Mouse (Mus musculus): ENCODE data around the gene Wrnip1. TPM values are rescaled to one million over a fixed set of nuclear protein-coding genes. Genes with fewer than 3 reads are reported as not detected.

Gene Wrnip1
- total RNA-seq, 1 experiment from 2014 or later, result 20.6 TPM

DNA sequence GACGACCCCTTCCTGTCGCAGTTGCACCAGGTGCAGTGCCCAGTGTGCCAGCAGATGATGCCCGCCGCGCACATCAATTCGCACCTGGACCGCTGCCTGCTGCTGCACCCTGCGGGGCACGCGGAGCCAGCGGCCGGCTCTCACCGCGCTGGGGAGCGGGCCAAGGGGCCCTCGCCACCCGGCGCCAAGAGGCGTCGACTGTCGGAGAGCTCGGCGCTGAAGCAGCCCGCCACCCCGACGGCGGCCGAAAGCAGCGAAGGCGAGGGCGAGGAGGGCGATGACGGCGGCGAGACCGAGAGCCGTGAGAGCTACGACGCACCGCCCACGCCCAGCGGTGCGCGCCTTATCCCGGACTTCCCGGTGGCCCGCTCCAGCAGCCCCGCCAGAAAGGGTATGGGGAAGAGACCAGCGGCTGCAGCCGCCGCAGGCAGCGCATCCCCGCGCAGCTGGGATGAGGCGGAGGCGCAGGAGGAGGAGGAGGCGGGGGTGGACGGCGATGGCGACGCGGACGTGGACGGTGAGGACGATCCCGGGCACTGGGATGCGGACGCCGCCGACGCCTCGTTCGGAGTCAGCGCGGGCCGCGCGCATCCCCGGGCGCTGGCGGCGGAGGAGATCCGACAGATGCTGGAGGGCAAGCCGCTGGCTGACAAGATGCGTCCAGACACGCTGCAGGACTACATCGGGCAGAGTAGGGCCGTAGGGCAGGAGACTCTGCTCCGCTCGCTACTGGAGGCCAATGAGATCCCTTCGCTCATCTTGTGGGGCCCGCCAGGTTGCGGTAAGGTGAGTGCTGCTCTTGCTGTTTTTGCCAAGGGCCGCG is 632 bp downstream of the Wrnip1 start, which contains the start of gene D930007J09Rik:
Gene D930007J09Rik, minus strand, starts transcription at position 591 of the 823 bp plus-strand sequence.
- ATAC-seq (replicated peaks; ENCODE audit: insufficient number of reproducible peaks, low FRiP score, low TSS enrichment, poor library complexity, severe bottlenecking), result no peak

DNA sequence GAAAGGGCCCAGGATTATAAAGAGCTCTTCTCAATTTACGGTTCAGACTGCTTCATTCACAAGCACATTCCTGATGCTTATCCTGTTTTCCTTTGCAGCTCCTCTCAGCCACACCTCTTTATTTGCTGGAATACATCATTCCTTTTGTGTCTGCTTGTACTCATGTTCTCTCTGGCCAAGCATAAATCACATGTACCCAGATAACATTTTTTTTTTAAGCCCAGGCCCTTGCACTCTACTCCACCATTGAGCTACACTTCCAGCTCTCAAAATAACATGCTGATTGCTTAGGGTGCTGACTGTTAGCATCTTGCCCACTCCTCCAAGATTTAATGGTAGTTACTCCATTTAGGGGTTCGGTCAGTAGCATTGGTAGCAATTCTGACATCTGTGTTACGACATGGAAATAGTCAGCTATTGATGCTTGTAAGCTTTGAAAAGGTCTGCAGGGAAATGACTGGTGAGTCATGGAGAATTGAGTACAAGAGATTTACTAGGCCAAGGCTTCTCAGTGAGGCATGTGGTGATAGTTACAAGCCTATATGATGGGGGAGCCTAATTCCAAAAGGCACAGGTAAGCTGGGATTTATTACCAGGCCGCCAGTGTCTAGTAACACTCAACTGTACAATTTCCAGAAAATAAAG is 2.0 kb downstream of the Wrnip1 start:
- no peak for ATAC-seq (replicated peaks; ENCODE audit: insufficient number of reproducible peaks, low FRiP score, low TSS enrichment, poor library complexity, severe bottlenecking)

DNA sequence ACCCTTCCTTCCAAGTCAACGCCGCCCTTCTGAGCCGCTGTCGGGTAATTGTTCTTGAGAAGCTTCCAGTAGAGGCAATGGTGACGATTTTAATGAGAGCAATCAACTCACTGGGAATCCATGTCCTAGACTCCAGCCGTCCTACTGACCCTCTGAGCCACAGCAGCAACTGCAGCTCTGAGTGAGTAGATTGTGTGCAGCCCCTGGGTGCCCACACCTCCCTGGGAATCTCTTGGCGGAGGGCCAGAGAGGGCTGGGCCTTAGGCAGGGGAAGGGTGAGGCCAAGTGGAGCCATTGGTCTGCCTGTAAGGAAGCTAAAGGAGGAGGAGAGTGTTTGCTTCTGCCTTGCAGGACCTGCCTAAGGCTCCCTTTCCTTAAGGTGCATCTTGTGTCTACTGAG is 5.0 kb downstream of the Wrnip1 start:
- ATAC-seq (replicated peaks; ENCODE audit: insufficient number of reproducible peaks, low FRiP score, low TSS enrichment, poor library complexity, severe bottlenecking), result no peak

DNA sequence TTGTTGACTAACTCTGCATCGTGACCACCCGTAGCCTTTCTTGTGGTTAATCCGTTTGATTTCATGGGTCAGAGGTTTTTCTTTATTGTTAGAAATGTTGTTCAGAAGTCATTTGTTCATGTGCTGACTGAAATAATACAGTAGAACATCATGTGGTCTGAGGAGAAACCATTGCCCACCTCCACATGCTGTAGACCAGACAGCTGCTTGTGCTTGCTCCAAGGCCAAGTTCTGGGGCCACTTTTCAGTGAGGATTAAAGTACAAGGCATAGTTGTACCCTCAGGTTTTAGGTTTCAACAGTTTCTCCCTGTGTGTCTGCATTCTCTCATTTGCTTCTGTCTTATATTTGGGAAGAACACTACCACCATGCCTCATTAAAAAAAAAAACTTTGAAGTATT is 5.8 kb downstream of the Wrnip1 start:
- no peak for ATAC-seq (replicated peaks; ENCODE audit: insufficient number of reproducible peaks, low FRiP score, low TSS enrichment, poor library complexity, severe bottlenecking)

DNA sequence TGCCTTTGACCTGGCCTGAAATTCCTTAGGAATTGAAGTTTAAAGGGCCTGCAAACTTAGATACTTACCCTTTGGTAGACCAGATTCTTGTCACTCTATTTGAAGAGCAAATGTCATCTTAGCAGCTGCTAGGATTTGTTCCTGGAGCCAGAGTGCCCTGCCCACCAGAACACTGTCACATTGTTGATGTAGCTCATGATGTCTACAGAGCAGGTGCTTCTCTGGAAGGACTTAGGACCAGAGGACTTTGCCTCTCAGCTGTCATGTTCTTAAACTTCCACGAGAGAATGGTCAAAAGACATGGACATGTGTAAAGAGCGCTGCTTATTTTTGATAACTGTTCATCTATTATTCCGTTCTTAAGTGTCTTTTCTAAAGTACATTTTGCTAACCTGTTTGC is 17.4 kb downstream of the Wrnip1 start:
- no peak for ATAC-seq (replicated peaks; ENCODE audit: insufficient number of reproducible peaks, low FRiP score, low TSS enrichment, poor library complexity, severe bottlenecking)

DNA sequence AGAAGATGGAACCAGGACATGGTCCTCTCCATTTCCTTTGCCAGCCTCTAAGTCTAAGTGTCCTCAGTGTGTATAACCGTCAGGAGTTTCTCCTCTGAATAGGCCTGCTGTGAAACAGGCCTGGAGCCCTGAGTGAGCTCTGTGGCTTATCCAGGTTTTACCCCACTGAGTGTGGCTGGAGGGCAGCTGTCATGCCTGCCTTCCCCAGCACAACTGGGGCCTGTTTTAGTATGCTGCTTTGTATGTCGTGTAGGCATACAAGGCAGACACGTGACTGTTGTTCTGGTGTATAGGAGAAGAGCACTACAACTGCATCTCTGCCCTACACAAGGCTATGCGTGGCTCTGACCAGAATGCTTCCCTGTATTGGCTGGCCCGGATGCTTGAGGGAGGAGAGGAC is 18.1 kb downstream of the Wrnip1 start:
- ATAC-seq (replicated peaks; ENCODE audit: insufficient number of reproducible peaks, low FRiP score, low TSS enrichment, poor library complexity, severe bottlenecking), result no peak

DNA sequence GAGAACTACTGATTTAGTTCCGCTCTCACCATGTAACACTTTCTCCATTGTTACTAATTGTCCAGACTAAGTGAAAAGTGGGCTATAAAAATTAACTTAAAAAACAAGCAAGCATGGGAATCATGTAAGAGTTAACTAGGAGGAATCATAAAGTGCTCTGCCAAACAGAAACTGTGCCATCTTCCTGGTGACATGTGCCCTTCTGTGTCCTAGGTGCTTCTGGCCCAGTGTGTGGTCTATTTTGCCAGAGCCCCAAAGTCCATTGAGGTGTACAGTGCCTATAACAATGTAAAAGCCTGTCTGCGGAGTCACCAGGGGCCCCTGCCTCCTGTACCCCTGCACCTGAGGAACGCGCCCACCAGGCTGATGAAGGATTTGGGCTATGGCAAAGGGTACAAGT is 19.8 kb downstream of the Wrnip1 start:
- ATAC-seq (replicated peaks; ENCODE audit: insufficient number of reproducible peaks, low FRiP score, low TSS enrichment, poor library complexity, severe bottlenecking), result no peak

DNA sequence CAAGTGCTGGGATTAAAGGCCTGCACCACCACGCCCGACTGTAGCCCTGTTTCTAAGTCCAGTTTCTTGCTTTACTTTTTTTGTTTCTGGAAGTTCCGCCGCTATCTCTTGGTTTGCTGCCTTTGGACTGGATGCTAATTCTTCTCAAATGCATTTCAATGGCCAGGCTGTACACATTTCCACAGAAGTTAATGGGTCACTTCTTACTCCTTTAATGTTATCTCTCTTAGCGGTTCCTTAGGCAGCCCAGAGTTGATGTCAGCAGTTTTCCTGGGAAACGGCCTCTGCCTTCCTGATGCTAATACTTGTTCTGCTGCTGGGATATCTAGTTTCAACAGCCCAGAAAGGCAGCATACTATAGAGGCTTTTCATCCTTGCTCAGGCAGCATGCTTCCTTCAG is 21.3 kb downstream of the Wrnip1 start:
- no peak for ATAC-seq (replicated peaks; ENCODE audit: insufficient number of reproducible peaks, low FRiP score, low TSS enrichment, poor library complexity, severe bottlenecking)

DNA sequence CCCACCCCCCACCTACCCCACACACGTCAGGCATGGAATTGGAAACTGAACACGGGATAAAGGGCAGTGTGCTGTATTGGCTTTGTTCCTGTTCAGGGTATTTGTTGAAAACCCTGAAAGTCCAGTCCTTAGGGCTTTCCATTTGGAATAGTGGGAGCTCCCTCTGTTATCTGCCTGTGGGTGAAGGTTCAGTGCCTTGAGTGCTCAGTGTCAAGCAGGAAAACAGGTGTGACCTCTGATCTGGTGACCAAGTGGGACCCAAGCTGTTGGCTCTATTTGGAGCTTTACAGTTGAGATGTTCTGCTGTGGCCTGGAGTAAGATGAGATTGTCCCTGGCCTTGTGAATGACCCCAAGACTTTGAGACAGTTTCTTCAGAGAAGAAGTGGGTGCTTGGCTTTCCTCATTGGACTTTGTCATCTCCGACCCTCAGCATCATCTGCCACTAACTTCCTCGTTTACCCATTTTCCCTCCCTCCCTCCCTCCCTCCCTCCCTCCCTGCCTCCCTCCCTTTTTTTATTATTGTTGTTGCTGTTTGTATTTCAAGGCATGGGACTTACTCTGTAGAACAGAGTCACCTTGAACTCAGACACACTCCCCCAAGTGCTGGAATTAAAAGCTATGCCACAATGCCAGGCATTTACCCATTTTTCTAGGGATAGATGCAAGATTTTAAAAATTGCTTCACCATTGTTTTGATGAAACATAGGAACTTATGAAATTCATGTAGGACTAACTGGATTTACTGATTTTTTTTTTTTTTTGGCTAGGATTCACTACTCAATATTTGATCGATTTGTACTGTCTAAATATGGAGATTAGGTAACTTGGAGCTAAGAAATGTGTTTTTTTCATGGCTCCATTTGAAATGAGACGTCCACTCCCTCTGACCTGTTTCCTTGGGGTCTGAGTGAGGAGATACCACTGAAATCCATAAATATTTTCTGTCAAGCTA is 22.8 kb downstream of the Wrnip1 start:
- no peak for ATAC-seq (replicated peaks; ENCODE audit: insufficient number of reproducible peaks, low FRiP score, low TSS enrichment, poor library complexity, severe bottlenecking)

DNA sequence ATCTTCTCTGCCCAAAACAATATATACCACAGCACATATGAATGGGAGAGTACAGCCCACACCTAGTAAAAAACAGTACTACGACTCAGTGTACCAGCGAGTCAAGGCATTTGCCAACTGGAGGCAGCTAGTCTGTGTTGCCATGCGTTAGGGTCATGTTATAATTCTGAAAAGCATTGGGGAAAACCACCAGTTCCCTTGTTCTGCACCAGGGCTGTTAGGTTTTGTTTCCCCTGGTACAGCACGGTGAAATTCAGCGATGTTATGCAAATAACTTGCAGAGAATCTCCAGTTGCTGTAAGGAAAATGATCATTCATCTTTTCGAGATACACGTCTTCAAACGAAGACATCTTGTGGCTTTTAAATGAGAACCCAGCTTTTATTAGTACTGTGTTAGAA is 23.7 kb downstream of the Wrnip1 start:
- no peak for ATAC-seq (replicated peaks; ENCODE audit: insufficient number of reproducible peaks, low FRiP score, low TSS enrichment, poor library complexity, severe bottlenecking)

DNA sequence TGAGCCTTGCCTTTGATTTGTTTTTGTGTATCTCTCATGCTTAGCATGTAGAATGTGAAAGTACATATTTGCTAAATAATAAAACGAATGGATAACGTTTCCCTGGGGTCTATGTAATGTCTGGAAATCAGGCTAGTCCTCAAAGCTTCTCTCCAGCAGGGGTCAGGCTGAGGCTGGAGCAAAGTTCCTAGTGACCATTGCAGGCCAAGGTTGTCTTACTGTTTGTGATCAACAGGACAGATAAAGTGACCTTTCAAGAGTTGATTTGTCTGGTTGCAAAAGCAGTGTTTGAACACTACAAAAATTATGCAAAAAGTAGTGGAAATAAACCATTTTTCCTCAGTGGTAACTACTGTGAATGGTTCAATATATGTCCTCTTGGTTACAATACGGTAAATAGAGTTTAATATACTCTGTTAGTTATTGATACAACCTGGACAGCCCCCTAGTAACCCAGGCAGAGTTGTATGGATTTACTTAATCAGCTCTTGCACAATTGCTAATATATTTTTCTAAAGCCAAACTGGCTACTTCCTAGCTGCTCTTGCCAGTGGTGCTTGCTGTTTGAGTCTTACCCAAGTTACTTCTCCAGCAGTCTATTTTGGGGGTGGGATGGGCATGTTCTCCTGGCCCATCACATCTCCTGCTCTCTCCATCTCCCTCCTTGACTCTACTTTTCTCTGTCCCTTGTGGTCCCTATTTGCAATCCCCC is 25.4 kb downstream of the Wrnip1 start:
- no peak for ATAC-seq (replicated peaks; ENCODE audit: insufficient number of reproducible peaks, low FRiP score, low TSS enrichment, poor library complexity, severe bottlenecking)

DNA sequence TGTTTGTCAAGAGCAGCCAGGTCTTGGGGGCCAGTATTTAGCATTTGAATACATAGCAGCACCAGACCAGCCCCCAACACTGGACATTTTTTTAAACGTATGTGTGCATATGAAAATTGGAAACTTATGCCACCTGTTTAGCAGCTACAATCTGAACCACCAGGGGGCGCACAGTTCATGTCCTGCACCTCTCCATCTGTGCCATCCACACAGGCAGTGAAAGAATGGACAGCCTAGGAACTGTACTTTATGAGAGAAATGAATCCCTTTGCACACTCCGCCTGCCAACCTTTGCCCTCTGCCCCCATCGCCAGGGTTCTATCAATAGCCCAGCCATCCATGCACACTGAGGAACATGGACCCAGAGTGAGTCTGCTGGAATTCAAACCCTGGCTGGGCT is 26.1 kb downstream of the Wrnip1 start:
- 0 out of 2 replicates have a peak, but pooled peaks have one; percentile 49 for ATAC-seq (replicated peaks; ENCODE audit: insufficient number of reproducible peaks, low FRiP score, low TSS enrichment, poor library complexity, severe bottlenecking)

DNA sequence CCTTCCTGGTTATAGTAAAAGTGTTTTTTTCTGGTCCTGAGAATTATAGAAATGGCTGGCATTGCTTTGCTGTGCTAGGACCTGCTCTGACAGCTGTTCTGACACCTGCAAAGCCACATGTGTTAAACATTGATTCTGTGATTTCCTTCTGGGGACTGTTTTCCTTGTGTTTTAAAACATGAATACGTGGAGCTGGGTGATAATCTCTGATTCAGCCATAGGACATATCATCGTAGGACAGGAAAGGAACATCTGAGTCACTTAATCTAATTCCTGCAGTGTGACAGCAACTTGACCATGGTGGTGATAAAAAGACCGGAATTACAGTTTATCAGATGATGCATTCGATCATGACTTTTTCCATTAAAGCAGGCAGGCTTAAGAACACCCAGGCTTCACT is 27.0 kb downstream of the Wrnip1 start:
- ATAC-seq (replicated peaks; ENCODE audit: insufficient number of reproducible peaks, low FRiP score, low TSS enrichment, poor library complexity, severe bottlenecking), result no peak

DNA sequence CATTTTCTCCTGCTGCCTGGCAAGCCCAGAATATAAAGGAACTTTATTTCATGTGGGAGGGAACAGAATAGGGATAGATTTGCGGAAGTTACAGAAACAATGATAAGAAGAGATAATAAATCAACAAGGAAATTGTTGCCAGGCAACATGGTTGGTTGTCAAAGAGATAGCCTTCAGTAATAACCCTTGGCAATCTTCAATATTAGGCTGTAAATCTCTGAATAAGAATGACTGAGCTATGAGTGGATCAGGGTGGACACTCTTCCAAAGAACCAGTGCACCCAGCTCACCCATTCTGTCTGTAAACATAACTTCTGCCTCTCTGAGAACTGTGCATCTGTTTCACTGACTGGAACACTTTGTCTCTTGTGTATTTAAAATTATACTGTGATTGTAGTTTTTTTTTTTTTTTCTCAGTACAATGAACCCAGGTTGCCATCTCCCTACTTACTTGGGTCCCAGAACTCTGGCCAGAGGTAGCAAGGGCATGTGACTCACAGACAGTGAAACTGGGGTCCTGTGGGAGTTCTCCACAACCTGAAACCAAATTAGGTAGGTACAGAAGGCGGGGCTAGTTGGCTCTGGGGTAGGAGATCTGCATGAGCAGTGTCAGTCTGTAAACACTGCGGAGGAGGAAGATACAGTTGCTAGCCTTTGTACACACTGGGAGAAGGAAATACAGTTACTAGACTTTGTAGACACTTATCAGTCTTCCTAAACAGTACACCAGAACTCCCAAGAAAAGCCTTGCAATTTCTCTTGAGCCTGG is 29.9 kb downstream of the Wrnip1 start:
- peak; percentile 49; the same call in 1 of the 2 replicates for ATAC-seq (replicated peaks; ENCODE audit: insufficient number of reproducible peaks, low FRiP score, low TSS enrichment, poor library complexity, severe bottlenecking)

DNA sequence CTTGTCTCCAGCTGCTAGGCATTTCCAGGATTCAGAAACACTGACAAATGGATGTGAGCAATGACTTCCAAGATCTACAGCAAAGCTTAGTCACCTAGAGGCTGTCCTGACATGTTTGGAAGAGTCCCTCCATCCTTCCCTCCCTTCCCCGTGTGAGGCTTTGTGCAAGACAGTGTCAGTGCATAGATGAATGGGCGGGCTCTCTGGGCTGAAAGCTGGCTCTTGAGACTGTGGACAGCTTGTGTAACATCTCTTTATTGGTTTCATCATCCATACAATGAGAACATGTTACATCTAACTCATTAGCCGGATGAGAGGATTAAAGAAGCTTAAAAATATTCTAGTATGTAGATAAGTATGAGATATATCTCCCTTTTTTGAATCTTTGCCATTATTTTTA is 30.9 kb downstream of the Wrnip1 start:
- no peak for ATAC-seq (replicated peaks; ENCODE audit: insufficient number of reproducible peaks, low FRiP score, low TSS enrichment, poor library complexity, severe bottlenecking)

DNA sequence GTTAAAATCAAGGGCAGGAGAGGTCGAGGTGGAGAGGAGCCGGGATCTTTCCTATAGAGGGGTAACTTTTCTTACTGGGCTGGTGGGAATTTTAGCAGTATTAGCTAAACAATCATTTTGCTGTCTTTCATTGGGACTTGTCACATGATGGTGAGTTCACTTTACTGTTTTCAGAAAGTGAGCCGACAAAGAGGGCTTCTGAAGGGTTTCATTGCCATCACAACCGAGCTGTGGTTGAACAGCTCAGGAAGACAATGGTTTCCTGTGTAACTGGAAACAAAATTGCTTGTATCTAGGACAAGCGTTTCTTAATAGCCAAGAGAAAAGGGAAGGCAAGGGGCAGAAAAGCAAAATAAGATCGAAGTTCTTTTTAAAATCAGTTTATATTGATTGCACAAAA is 31.4 kb downstream of the Wrnip1 start:
- ATAC-seq (replicated peaks; ENCODE audit: insufficient number of reproducible peaks, low FRiP score, low TSS enrichment, poor library complexity, severe bottlenecking), result no peak

DNA sequence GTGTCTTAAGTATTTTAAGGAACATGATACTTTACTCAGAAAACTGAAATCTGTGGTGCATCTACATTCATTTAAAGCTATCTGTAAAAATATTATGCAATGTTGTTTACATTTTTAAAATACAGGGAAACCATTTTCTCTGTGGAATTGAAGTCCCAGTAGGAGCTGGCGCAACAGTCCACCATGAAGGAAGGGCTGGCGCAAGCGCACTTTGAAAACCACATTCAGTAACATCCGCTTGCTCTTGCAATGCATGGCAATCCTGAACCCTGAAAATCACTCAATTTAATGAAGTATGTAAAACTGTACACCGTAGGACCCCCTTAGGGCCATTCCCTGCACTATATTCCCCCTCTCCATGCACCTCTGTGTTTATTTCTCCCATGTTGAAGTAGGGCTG is 32.7 kb downstream of the Wrnip1 start:
- ATAC-seq (replicated peaks; ENCODE audit: insufficient number of reproducible peaks, low FRiP score, low TSS enrichment, poor library complexity, severe bottlenecking), result no peak

DNA sequence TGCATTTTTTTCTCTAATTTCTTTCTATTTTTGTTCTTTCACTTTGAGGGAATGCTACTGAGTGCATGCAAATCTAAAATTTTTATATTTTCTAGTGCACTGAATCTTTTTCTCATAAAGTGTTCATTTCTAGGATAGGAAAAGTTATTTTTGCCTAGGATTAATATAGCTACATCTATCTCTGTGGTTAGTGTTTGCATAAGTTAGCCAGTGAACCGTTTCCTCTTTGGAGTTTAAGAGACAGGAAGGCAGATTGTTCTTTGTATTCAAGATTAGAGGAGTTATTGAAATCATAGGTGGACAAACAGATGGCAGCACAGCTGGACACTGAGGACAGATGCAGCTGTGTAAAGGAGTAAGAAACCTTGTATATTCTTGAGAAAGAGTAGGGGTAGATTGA is 37.5 kb downstream of the Wrnip1 start:
- no peak for ATAC-seq (replicated peaks; ENCODE audit: insufficient number of reproducible peaks, low FRiP score, low TSS enrichment, poor library complexity, severe bottlenecking)

Data from monocyte, adult 5-6 weeks (primary cell).